Mouse (Mus musculus): ENCODE measurements around the gene Vapa. TPM values are rescaled to one million over a fixed set of nuclear protein-coding genes. Genes with fewer than 3 reads are reported as not detected.
"Not testable (repeated sequence)": the region's sequence is repeated elsewhere in the genome, so short reads cannot be mapped to it uniquely, and the experiment has no call there.

Gene Vapa
- total and polyA plus RNA-seq, 3 experiments = 51.4 to 158 (median 151) TPM

- Histone ChIP-seq H3K9me3 (replicated peaks; ENCODE audit: low read length) (no peaks in the 10 kb centered on the region), H3K79me2 (replicated peaks; ENCODE audit: control insufficient read depth, extremely low read depth, insufficient read depth, poor library complexity, severe bottlenecking) (no peaks in the 10 kb centered on the region), H3K4me3 (replicated peaks in 1 of 3; ENCODE audit: low read depth in 2 of 3, low read length in 2 of 3, poor library complexity in 1 of 3) (no peak overlapping the region), H3K4me1 (ENCODE audit: control insufficient read depth in 1 of 2, insufficient read depth in 2 of 2) (0 out of 4 replicates have a peak, but pooled peaks cover 0 to 6% of the 10 kb centered on the region in 2 experiments), H3K27me3 (replicated peaks) (no peaks in the 10 kb centered on the region), H3K27ac (ENCODE audit: insufficient read depth, low read depth) (no peak overlapping the region), H3K4me2 (ENCODE audit: insufficient read depth, low read depth, poor library complexity, severe bottlenecking) (no peak overlapping the region), H3K9ac (ENCODE audit: insufficient read depth, low read depth) (no peak overlapping the region), H3K36me3 (replicated peaks in 1 of 2; ENCODE audit: control insufficient read depth in 1 of 2, insufficient read depth in 1 of 2, low read length in 1 of 2) (no peaks in the 10 kb centered on the region)
- dilution Hi-C loops (cut with MboI; ENCODE audit: extremely low pct_ligation_motif_present, extremely low pct_unique_long_range_greater_than_20kb, low sequenced_read_pairs) (no loop called here), in situ Hi-C loops (cut with MboI; ENCODE audit: low pct_ligation_motif_present, low pct_unique_long_range_greater_than_20kb, low sequenced_read_pairs) (no loop called here)
- TF ChIP-seq NRF1 (IDR thresholded peaks at IDR 0.05; ENCODE audit: low read depth, low read length) (no peak), JUND (conservative IDR thresholded peaks at IDR 0.05; ENCODE audit: low read depth, low read length) (no peak), IRF4 (IDR thresholded peaks at IDR 0.05; ENCODE audit: low read depth, low read length) (no peak)
- no peak for DNase-seq (ENCODE audit: extremely low read depth)
Observed at GRCm38 (mm10) chr17:65550357-65550756, 63.0 kb downstream of the Vapa start.

DNA sequence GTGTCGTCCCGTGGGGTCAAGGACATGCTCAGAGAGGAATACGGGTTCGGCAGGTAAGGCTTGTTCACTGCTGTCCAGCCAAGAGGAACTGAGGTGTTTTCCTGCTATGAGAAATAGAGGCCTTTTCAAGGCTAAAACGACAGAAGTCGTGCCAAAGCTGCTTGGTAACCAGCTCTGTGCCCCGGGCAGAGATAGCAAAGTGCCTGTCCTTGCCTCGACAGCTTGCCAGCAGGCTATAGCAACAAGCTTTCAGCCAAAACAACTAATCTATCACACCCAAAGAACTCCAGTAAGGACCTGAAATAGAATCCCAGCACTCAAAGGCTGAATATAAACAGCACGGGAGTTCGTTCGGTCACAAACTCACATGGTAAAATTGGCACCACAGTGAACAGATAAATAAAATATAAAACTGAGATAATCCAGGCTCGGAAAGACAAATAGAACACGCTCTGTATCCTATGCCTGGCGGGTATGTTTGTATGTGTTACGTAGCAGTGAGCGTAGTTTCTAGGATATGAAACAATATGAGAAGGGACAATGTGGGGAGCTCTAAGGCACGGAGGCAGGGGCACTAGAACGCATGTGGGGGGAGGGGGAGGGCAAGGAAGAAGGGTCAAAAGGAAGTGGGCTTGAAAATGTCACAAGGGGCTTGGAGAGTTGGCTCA is 64.5 kb downstream of the Vapa start:
- Histone ChIP-seq H3K9ac (ENCODE audit: insufficient read depth, low read depth) (no peak overlapping the region), H3K9me3 (replicated peaks; ENCODE audit: low read length) (no peaks in the 10 kb centered on the region), H3K79me2 (replicated peaks; ENCODE audit: control insufficient read depth, extremely low read depth, insufficient read depth, poor library complexity, severe bottlenecking) (no peaks in the 10 kb centered on the region), H3K27me3 (replicated peaks) (no peaks in the 10 kb centered on the region), H3K27ac (ENCODE audit: insufficient read depth, low read depth) (no peak overlapping the region), H3K4me2 (ENCODE audit: insufficient read depth, low read depth, poor library complexity, severe bottlenecking) (no peak overlapping the region), H3K4me1 (ENCODE audit: control insufficient read depth in 1 of 2, insufficient read depth in 2 of 2) (0 out of 4 replicates have a peak, but pooled peaks cover 0 to 4% of the 10 kb centered on the region in 2 experiments), H3K36me3 (replicated peaks in 1 of 2; ENCODE audit: control insufficient read depth in 1 of 2, insufficient read depth in 1 of 2, low read length in 1 of 2) (no peaks in the 10 kb centered on the region), H3K4me3 (replicated peaks in 1 of 3; ENCODE audit: low read depth in 2 of 3, low read length in 2 of 3, poor library complexity in 1 of 3) (no peak overlapping the region)
- in situ Hi-C loops (cut with MboI; ENCODE audit: low pct_ligation_motif_present, low pct_unique_long_range_greater_than_20kb, low sequenced_read_pairs) = no loop called here
- dilution Hi-C loops (cut with MboI; ENCODE audit: extremely low pct_ligation_motif_present, extremely low pct_unique_long_range_greater_than_20kb, low sequenced_read_pairs) = no loop called here
- no peak for DNase-seq (ENCODE audit: extremely low read depth)
- TF ChIP-seq ETS1 (conservative IDR thresholded peaks at IDR 0.05; ENCODE audit: low read depth, low read length) (no peak), ELF1 (IDR thresholded peaks at IDR 0.05; ENCODE audit: low read depth, low read length) (no peak)

DNA sequence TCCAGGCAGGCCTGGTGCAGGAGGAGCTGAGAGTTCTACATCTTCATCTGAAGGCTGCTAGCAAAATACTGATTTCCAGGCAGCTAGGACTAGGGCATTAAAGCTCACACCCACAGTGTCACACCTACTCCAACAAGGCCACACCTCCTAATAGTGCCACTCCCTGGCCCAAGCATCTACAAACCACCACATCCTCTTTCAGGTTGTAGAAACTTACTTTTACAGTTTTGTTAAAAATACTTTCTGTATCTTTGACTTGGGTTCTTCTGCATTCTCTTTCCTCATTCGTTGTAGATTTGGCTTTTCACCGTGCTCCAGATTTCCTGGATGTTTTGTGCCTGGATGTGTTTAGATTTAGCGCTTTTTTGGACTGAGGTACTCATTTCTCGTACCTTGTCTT is 67.1 kb downstream of the Vapa start:
- DNase-seq (ENCODE audit: extremely low read depth); H3K4me1 ChIP-seq (ENCODE audit: control insufficient read depth in 1 of 2, insufficient read depth in 2 of 2); H3K36me3 ChIP-seq (replicated peaks in 1 of 2; ENCODE audit: control insufficient read depth in 1 of 2, insufficient read depth in 1 of 2, low read length in 1 of 2); H3K4me3 ChIP-seq (replicated peaks in 1 of 3; ENCODE audit: low read depth in 2 of 3, low read length in 2 of 3, poor library complexity in 1 of 3); H3K9ac ChIP-seq (ENCODE audit: insufficient read depth, low read depth); in situ Hi-C loops (cut with MboI; ENCODE audit: low pct_ligation_motif_present, low pct_unique_long_range_greater_than_20kb, low sequenced_read_pairs); dilution Hi-C loops (cut with MboI; ENCODE audit: extremely low pct_ligation_motif_present, extremely low pct_unique_long_range_greater_than_20kb, low sequenced_read_pairs); H3K9me3 ChIP-seq (replicated peaks; ENCODE audit: low read length); H3K79me2 ChIP-seq (replicated peaks; ENCODE audit: control insufficient read depth, extremely low read depth, insufficient read depth, poor library complexity, severe bottlenecking); H3K27ac ChIP-seq (ENCODE audit: insufficient read depth, low read depth); H3K27me3 ChIP-seq (replicated peaks): not testable (repeated sequence)
- peak overlapping the region; percentile 6; the same call in 1 of the 2 replicates for H3K4me2 ChIP-seq (ENCODE audit: insufficient read depth, low read depth, poor library complexity, severe bottlenecking)

All from CH12.LX (cell line).